Mouse (Mus musculus): Measurements from ENCODE around the gene Klf9. TPM values are rescaled to one million over a fixed set of nuclear protein-coding genes. Genes with fewer than 3 reads are reported as not detected.
"Not testable (repeated sequence)": the region's sequence is repeated elsewhere in the genome, so short reads cannot be mapped to it uniquely, and the experiment has no call there.

Gene Klf9
- polyA plus RNA-seq, 2 experiments from 2014 or later, result 3.6 to 4.3 TPM

DNA sequence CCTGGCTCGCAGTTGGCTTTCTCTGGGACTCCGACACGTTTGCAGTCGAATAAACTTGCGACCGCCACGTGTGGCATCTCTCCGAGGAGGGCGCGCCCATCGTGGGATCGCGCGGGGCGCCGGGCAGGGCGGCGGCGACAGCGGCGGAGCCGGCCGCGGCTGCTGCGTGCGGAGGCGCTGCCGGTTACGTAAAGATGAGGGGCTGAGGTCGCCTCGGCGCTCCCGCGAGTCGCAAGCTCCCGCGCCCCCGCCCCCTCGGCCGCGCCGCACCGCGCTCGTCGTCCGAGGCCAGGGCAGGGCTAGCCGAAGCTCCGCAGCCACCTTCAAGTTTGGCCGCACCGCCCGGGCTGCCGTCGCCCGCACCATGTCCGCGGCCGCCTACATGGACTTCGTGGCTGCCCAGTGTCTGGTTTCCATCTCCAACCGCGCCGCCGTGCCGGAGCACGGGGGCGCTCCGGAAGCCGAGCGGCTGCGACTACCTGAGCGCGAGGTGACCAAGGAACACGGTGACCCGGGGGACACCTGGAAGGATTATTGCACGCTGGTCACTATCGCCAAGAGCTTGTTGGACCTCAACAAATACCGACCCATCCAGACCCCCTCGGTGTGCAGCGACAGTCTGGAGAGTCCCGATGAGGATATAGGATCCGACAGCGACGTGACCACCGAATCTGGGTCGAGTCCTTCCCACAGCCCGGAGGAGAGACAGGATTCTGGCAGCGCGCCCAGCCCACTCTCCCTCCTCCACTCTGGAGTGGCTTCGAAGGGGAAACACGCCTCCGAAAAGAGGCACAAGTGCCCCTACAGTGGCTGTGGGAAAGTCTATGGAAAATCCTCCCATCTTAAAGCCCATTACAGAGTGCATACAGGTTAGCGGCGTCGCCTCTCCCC is 610 bp downstream of the Klf9 start:
- peak; percentile 5 for ATAC-seq

DNA sequence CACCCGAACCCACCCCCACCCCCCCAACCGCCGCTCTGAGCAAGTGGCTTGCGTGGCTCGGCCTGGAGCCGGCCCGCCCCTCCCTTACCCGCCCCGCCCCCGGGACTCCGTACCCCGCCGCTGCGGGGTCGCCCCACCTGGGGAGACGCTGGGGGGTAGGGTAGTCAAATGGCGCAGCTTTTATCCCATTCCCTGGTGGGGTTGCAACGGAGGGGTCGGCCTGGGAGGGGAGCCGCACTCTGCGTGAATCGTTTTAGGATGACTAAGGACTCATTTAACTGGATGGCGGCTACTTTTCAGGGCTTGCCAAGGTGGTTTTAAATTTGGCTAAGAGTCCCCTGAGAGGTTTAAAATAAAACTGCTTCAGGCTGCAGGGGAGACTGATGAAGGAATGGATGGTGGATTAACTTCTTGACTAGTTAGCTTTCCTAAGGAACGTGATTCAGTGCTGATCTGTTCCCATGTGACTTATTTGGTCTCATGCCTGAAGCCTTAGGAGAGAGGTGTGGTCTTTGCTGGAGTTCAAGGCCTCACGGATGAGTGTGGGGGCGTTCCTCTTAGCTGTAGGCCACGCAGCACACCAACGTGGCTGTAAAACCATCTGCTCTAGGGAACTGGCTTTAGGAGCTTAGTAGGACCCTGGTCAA is 1.5 kb downstream of the Klf9 start:
- no peak for ATAC-seq

DNA sequence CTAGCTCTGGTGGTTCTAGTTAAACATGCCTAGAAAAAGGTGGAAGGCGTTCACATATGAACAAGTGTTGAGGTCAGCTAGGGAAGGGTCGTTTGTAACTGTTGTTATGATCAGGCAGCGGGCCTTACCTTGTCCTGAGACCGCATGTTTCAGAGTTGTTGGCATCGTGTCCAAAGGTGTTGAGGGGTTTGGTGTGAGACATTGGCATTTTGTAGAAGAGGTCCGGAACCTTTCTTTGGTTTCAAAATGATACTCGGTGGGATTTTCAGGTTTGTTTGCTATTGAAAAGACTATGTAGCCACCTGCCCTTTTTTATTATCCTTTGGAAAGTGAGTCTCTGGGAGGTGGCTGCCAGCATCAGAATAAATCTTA is 2.0 kb downstream of the Klf9 start:
- no peak for ATAC-seq

DNA sequence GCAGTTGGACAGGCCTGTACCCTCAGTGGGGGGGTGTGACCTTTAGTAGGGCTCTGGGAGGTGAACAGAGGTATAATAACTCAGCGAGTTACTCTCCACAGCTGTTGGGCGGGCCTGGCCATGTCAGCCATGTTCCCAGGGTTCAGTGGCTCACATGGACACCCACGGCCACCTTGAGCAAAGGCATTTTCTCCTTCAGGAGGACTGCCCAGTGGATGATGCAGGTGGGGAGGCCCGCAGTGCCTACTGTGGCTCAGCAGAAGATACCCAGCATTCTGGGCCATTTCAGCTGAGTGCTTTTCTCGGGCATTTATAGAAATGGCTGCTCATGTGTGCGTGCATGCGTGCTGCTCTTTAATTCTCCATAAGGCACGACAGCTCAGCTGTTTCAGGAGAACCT is 2.5 kb downstream of the Klf9 start:
- no peak for ATAC-seq

DNA sequence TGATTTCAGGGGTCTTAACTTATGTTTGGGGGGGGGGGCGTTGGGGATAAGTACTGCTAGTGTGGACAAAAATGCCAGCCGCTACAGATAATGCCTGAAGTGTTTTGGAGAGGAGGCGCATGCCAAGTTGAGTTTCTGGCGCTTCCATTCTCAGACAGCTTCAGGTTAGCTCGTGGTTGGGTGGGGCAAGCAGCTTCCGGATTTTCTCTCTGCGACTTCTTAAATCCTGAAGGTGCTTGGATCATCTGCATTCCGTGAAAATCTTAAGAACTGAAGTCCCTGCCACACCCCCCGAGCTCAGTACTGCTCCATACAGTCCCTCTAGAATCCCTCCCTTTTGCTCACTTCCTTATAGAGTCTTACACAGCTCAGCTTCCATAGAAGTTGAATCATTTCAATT is 3.0 kb downstream of the Klf9 start:
- ATAC-seq, result no peak

DNA sequence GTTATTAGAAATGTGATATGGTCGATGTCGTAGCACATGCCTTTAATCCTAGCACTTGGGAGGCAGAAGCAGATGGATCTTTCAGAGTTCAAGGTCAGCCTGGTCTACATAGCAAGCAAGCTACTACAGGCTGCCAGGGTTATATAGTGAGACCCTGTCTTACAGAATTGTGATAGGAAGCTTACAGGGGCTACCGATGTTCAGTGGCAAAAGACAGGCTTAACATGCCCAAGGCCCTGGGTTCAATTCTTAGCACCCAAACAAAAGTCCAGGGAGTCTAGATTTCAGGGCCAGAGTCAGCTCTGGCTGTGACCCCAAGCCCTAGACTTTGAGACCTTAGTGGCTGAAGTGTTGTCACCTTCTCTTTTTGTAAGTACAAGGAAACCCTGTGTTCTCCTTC is 4.1 kb downstream of the Klf9 start:
- ATAC-seq, result no peak

DNA sequence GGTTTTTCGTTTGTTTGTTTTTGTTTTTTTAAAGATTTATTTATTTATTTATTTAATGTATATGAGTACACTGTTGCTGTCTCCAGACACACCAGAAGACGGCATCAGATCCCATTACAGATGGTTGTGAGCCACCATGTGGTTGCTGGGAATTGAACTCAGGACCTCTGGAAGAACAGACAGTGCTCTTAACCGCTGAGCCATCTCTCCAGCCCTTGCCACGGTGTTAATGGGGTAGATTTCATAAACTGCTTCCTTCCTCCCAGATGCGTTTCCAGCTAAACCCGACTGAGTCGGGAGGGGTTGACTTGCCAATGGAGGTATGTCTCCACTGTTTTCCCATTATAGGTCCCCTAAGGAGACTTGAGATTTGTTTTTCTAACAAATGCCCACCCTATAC is 4.5 kb downstream of the Klf9 start:
- ATAC-seq, result not testable (repeated sequence)

DNA sequence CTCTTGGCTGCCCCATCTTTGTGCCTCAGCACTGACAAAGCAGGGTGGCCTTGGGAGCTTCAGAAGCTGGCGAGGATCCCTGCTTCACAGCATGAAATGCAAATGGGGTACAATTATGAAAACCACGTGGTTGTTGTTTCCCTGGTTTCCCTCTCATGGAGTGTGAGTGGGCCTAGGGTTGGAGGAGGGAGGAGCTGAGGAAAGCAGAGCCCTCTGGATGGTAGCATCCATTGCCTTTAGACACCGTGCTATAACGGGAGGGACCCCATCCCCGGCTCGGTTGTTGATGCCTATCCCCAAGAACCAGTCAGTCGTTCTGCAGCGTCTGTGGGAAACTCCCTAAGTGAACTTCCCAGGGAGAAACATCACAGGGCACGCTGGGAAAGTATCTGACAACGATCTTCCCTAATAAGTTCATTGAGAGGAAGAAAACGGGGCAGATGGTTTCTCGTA is 5.4 kb downstream of the Klf9 start:
- no peak for ATAC-seq

DNA sequence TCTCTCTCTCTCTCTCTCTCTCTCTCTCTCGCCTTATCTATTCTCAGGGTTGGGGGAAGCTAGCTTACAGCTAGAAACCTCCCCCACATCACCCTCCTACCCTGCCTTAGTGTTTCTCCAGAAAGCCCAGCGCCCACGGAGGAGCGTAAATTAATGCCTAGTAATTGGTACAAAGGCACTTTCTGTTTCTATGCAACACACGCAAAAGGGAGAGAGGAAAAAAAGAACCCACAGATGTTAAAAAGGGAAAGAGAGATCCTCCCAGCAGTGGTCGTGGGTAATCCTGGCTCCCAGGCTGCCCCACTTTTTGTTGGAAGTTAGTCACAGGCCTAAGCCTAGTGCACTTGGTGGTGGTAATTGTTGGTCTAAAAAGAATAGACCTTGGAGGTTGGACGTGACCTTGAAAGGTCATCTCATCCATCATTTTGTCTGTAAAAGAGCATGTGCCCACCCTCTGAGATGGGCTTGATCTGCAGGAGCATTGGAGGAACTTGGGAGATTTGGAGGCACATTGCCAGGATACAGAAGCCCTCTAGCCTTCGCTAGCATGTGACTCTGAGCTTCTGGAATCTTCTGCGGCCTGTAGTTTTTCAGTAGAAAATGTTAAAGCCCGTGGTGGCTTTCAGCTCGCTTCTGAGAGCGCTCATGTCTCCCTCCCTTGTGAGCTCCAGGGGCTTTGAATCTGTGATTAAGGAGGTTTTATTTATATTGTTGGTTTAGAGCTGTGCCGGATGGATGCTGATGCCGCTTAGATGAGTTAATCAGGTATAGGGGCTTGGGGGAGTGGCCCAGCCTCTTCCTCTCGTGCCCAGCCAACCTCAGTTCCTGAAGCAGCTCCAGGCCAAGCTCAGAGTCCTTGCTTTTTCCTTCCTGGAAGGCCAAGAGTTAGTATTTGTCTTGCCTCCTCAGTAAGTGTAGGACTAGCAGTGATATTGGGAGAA is 6.3 kb downstream of the Klf9 start:
- no peak for ATAC-seq

DNA sequence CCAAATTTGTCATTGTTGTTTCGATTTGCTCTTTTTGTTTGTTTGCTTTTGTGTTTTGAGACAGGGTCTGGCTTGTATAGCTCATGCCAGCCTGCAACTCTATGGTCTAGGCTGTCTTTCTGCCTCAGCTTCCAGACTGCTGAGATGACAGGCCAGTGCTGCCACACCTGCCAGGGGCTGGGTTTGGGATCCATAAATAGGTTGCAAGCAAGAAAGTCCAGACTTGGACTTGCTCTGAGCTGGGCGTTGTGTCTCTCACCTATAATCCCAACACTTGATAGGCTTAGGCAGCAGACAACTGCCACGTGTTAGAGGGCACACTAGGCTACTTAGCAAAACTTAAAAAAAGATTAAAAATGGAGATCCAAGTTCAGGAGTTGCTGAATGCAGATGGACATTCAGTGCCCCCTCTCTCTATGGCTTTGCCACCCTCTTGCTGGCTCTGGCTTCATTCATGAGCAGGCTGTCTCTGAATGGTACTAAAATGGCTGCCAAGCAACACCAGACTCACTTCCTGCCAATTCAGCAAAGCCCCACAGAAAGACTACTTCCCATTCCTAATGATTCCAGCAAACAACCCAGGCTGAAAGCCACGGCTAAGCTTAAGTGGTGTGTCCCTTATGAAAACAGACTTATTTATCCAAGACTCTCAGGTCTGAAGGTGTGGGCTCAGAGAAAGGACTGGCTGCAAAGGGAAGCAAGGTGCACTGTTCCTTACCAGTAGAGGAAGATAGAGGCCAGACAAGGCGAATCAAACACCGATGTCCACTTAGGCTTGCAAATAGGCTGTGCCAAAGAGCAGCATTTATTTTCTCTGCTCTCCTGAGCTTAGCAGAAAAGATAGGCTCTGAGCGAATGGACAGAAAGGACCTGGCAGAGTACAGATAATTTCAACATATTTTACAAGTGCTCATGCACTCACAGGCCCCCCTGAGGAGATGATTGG is 8.7 kb downstream of the Klf9 start:
- ATAC-seq, result no peak

DNA sequence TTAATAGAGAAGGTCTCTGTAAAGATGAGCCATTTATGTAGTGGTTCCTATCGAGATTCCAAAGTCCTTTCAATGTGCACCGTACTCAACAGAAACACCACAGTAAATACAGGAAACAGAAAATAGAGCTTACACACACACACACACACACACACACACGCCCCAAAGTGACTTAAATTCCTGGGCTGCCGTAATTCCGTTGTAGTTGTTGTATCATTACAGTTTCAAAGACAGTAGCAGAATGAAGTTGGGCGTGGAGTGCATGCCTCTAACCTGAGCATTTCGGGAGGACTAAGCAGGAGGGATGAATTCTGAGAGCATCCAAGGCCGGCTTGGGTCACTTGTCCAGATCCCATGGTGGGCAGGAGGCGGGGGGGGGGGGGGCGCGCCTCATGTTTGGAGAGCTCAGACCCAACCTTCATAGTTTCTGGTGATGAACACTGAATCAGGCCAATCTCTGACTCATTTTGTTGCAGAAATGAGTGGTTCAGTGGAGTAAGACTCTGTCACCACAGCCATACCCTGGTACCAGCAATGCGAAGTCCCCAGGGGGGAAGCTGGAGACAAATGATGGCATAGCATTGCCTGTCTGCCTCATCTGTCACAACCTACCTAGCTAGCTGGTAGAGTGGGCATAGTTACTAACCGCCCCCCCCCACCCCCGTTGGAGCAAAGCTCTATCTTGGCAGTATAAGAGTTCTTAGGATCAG is 9.7 kb downstream of the Klf9 start:
- no peak for ATAC-seq

DNA sequence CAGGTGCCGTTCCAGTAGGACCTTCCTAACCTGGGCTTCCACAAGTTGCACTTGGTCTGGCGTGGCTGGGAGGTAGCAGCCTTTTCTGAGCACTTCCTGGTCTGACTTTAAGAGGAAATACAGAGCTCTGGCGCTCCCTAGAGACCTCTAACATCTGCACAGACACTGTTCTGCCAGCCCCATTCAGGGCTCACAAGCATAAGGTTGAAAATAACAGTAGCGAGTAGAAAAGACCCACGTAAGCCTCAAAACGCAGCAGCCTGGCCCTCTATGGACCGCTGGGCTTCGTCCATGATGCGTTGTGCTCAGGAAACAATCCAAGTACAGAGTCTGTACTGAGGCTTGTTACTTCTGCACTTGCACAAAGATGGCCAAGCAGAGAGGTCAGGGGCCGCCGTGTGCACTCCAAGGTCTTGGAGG is 10.6 kb downstream of the Klf9 start:
- ATAC-seq, result peak; percentile 97

DNA sequence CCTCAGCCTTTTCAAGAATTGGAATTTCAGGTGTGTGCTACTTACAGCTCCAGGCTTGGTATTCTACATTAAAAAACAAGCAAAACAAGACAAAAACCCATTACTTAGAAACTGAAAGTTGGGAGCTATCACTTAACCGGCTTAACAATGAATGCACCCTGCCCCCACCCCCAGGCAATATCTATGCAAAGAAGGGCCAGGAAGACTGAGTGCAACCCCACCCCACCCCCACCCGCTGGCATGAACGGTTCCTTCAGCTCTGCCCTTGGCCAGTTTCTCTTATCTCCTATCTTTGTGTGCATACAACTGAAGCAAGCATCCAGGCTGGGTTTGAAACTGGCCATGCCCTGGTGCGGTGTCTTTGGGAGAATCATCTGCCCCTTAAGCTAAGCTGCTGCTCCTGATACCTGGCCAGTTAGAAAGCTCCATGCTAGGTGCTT is 11.2 kb downstream of the Klf9 start:
- no peak for ATAC-seq

DNA sequence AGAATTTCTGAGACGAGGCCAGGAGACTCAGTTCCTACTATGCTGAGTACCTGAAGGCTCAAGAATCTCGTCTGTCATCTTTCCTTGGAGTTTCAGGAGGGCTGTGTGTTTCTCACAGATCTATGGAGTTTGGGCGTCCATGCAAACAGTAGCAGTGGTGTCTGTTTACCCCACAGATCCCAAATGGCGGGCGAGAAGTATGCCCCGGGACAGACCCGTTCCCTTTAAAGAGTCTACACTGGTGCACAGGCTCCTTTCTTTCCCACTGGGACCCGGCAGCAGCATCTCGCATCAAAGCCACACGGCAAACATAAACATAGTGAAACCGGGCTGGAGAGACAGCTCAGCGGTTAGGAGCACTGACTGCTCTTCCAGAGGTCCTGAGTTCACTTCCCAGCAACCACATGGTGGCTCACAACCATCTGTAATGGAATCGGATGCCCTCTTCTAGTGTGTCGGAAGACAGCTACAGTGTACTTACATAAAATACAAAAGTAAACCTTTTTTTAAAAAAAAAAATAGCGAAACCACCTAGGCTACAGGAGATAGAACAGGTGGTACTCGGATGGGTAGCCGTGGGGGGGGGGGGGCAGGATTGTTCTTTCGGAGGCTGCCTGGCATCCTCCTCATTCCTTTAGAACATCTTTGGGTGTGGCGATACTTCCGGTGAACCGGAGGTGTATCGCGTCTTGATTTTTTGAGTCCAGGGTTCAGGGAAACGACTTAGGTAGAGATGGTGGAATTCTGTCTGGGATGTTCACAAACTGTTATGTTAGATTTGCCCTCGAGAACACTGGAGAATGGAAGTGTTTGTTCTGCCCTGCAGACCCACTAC is 12.0 kb downstream of the Klf9 start:
- ATAC-seq, result no peak

DNA sequence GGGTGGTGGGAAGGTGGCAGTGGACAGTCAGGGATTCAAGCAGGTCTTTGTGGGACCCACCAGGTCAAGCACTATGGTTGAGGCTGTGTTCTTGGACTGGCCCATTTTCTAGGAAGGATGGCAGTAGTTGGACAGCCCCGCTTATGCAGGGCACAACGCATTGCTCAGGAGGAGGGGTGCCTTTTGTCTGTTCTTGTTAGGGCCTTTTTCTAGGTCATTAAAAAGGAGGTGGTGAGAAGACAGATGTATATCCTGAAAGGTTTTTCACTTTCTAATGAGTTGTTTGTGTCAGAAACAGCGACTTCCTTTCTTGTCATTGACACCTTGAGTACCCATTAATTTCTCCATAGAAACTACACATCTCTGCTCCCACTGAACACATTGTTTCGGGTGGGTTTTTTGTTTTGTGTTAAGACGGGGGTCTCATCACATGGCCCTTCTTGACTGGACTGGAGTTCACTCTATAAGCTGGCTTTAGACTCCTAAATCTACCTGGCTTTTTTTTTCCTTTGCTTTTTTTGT is 12.6 kb downstream of the Klf9 start:
- ATAC-seq, result no peak

DNA sequence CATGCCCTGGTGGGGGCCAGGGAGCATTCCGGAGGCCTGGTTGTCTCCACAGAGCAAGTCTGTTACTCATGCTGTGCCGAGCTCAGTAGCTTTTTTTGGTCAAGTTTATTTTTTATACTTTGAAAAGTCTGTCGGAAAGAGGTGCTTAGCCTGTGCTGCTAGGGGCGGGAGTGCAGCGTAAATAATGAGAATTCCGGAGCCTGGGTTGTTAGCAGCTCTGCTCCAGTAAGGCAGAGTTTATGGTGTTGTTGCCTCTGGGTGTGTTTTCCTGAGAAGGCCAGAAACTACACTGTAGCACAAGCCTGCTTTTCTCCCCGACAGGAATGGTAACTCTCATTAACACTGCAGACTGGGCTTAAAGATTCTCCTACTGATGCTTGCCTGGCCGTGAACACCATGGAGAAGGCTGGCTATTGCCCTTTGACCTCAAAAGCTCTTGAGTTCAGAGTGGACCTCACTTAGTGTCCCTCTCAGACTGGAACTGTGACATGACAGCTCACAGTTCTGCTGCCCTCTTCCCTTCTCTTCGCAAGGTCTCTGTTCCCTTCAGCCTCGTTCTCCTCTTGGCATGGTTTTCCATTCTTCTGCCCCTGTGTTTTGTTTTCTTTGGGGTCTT is 18.9 kb downstream of the Klf9 start:
- no peak for ATAC-seq

DNA sequence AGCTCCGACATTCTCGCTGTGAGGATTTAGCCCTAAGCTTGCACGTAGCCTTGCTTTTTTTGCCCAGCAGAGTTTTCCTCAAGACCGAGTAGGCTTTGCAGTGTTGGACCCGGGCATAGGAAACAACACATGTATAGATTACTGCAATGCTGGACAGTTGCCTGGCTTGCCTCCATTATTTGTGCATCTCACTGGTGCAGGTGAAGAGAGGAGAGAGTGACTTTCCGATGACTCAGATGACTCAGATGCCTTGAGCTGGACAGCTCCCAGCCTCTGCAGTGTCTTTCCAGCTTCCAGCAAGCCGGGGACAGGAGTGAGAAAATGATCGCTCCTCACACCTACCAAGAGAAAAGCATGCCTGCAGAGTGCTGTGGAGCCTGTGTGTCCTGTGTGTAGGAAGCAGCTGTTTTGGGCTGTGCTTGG is 21.4 kb downstream of the Klf9 start:
- ATAC-seq, result no peak

DNA sequence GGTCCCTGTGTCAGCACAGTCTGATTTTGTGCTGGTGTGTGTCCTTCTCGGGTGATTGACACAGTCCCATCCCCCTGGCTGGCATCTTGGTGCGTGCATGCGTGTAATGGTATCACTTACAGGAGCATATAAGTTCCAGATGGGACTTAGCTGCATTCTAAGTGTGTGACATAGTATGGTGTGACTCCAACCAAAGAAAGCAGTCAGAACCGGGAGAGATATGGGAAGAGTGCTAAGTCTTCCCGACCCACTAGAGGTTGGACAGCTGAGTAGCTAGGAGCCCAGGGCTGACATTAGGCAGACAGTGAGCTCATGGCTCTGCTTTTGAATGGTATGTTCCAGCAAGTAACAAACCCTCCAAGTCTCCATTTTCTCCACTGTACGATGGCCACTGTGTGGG is 21.9 kb downstream of the Klf9 start:
- no peak for ATAC-seq

DNA sequence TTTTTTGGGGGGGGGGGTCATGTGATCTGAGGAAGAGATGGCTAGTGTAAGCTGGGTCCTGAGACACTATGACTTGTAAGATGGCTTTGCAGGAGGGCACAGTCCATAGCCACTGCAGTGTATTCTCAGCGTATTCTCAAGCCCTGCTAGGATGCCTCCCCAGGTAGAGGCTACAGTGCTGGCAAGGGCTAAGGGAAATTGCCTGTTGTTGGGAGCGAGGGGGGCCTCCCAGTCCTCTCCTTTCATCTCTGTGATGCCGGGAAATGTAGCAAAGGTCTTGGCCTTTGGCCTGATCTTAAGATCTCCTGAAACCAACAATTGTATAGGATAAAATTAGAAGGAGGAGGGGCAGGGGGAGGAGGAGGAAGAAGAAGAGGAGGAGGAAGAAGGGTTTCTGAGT is 22.3 kb downstream of the Klf9 start:
- ATAC-seq, result no peak

All from CD4-positive, CD25-positive, alpha-beta regulatory T cell, adult 4 months (primary cell).